Mouse (Mus musculus) lung, adult 2 months (tissue): ENCODE results near the gene Zfp217.

ENCODE experiments used
- CTCF ChIP-seq: fragments of 200-500 bp; IDR thresholded peaks from 2 replicates; pipeline ENCODE4 v1.5.1; 2011; ENCODE audit warnings: mild to moderate bottlenecking, low read length, control low read depth; ENCODE audit not compliant: insufficient read depth
- POLR2A ChIP-seq: fragments of 200-500 bp; IDR thresholded peaks from 2 replicates; pipeline ENCODE4 v1.6.1; 2011; ENCODE audit warnings: low read depth, mild to moderate bottlenecking, control low read depth, low read length, borderline replicate concordance; ENCODE audit errors: extremely low read depth

DNA sequence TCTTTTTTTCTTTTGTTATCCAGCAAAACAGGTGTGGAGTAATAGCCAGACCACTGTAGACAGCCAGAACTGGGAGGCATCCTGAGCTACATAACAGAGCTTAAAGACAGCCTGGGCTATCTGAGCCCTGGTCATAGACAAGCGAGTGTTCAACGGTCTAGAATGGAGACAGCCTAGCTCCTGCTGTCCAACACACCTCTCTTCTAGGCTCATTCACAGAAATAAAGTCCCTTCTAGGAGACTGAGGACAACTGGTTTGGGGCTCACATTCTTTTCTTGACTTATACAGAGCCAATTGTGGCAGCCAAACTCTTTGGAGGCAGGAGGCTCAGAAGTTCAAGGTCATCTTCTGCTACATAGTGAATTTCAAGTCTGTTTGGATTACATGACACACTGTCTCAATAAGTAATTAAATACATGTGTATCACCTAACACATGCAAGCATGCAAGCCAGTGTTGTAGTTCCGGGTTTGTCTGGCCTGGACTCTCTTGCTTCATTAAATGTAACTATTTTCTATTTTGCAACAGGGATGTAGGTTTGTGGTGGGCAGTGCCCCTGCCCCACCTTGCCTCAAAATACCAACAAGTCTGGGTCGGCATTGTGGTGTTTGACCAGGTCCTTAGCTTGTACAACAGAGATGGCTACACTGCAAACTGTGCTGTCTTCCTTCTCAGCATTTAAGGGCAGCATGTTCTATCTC, 37.4 kb upstream of the Zfp217 start:
- TF ChIP-seq CTCF: no peak
- TF ChIP-seq POLR2A: no peak
